Mouse (Mus musculus) cortical plate, adult 2 months (tissue): ENCODE results near the gene Ralgapa1.

ENCODE experiments used
- CTCF ChIP-seq: fragments of 200-500 bp; IDR thresholded peaks from 2 replicates; pipeline ENCODE4 v1.5.1; 2011; ENCODE audit warnings: mild to moderate bottlenecking, control low read depth, low read length; ENCODE audit not compliant: insufficient read depth; ENCODE audit errors: extremely low read depth
- POLR2A ChIP-seq: fragments of 200-500 bp; IDR thresholded peaks from 2 replicates; pipeline ENCODE4 v1.6.1; 2011; ENCODE audit warnings: mild to moderate bottlenecking, low read length, control low read depth; ENCODE audit not compliant: insufficient read depth; ENCODE audit errors: extremely low read depth

DNA sequence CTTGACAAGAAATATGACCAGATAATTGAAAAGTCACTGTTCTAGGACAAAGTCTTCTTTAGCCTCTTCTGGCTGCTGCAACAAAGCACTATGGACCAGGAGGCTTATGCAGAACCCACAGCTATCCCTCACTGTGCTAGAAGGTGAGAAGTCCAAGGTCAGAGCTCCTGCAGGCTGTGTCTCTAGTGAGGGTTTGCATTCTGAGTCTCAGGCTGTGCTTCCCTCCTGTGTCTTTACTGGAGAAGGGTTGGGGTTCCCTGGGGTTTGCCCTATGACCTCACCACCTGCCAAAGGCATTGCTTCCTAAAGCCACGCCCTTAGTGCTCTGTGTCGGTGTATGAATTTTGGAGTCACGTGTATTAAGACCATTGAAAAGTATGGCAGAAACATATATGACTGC lies 252.5 kb downstream of the Ralgapa1 start:
- TF ChIP-seq CTCF (no peak), POLR2A (no peak)
